Mouse (Mus musculus) heart, adult 18-20 months (tissue): Measurements from ENCODE around the gene Txn1. TPM values are rescaled to one million over a fixed set of nuclear protein-coding genes. Genes with fewer than 3 reads are reported as not detected.
A peak's percentile ranks its signal among the peaks of the same experiment; 100 is the strongest.

Experiments used
- DNase-seq, 2 experiments: peaks; one replicate each; pipeline ENCODE4 v3.0.0; 2021 to 2022; ENCODE audit warnings: mixed read lengths in 1 of 2
- total RNA-seq, 2 experiments: library from RNA; stranded (reverse); gene quantifications; 2 replicates each; pipeline ENCODE4 v1.2.3; 2021

The Txn1 gene
- total RNA-seq, 2 experiments from 2014 or later: 115 to 116 TPM

DNA sequence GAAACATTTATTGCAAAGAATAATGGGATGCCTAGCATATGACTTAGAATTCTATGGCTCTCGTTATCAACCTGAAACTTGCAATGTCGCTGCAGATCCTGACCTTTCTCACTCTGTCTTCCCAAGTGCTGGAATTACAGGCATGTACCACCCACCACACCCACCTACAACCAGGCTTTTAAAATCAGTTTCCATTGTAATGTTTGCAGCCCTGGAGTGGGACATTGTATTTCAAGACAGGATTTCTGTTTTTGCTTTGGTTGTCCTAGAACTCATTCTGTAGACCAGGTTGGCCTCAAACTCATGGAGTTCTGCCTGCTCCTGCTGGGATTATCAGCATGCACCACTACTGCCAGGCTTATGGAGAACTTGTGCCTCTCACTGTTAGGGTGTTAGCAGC, 13.3 kb downstream of the Txn1 start:
- DNase-seq: no peak

DNA sequence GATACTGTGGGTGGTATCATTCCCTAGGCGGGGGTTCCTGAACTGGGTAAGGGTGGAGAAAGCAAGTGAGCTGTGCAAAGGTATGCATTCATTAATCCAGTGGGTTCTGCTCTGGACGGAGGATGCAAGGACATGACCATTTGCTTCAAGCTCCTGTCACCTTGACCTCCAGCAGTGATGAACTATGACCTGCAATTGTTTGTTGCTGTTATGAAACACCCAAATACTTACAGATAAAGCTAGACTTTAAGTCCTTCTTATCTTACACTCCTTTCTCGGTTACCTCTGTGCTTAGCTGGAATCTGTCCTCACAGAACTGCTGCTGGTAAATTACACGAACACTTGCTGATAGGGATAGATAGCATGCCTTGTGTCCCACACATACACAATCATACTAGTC, 15.6 kb downstream of the Txn1 start:
- DNase-seq: no peak

DNA sequence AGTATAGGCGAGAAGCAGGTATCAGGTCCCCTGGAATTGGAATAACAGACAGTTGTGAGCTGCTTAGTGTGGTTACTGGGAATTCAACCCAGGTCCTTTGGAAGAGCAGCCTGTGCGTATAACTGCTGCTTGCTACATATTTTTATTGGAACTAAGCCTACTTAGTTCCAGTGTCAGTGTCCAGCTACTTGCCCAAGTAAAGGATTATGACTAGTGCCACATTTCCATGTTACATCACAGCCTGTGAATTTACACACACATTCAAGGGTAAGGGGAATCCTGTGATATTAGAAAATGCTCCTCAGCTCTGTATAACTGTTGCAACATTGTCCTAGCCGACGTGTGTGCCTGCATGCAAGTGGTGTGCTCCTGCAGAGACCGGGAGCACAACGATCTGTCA, 18.9 kb downstream of the Txn1 start:
- no peak for DNase-seq

DNA sequence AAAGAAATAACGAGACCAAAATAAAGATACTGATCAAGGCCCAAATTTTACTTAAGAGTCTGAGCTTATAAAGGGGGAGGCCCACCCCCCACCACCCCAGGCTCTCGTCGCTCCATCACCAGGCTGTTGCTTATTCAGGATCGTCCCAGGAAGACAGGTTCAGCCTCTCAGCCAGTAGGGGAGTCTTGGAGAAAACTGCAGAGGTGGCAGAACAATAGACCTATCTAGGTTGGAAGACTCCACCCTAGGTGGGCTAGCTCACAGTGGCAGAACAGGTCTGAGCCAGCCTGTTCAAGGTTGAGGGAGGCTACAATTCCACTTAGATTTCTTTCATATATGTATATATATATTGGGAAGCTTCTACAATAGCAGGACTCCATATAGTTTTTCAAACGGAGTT, 22.0 kb downstream of the Txn1 start:
- no peak for DNase-seq

DNA sequence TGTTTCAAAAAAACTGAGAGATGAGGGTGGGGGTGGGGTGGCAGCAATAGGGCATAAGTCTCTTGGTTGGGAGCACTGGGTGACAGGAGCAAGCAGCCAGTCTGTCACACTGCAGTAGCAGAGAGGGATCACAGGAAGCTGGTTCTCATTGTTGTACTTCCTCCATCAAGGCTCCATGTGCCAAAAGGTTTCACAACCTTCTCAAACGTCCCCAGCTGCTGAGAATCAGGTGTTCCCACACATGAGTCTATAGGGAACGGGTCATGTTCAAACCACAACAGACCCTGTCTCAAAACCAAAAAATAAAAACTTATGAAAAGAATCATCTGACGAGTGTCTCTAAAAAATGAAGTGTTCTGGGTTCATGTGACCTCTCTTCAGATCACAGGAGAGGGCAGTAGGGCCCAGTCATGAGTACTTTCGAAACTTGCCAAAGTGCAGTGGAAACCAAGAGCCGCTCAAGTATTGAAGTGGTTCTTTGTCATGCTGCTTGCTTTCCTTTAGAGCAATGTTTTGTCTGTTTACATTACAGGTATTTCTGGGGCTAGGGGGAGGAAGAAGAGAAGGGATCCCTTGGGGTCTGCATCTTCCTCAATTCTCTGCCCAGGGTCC, 25.5 kb downstream of the Txn1 start:
- peak in 1 of 2 experiments; percentile 34 for DNase-seq

DNA sequence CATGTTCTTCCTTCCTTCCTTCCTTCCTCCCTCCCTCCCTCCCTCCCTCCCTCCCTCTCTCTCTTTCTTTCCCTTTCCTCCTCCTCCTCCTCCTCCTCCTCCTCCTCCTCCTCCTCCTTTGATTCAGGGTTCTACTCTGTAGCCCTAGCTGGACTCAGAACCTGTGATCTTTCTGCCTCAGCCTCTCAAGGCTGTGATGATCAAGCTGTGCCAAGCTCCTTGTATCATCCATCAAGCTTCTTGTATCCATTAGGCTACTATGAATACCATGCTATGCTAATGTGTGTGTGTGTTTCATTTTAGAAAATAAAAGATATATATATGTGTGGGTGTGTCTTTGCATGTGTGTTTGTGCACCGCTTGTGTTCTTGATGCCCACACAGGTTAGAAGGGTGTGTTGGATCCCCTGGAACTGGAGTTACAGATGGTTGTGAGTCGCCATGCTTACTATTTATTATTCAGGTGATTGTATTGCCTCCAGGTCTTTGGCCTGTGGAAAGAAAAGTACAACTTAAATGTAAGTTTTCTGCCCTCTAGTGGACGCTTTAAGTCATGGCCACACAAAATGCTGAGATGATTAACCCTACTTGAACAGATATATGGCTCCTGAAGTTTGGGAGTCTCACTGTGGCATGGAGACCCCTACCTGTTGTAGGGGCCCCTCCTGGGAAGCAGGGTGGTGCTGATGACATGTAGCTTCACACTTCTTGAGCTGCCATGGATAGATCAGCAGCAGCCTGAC, 28.6 kb downstream of the Txn1 start:
- DNase-seq: peak in 1 of 2 experiments; percentile 49

DNA sequence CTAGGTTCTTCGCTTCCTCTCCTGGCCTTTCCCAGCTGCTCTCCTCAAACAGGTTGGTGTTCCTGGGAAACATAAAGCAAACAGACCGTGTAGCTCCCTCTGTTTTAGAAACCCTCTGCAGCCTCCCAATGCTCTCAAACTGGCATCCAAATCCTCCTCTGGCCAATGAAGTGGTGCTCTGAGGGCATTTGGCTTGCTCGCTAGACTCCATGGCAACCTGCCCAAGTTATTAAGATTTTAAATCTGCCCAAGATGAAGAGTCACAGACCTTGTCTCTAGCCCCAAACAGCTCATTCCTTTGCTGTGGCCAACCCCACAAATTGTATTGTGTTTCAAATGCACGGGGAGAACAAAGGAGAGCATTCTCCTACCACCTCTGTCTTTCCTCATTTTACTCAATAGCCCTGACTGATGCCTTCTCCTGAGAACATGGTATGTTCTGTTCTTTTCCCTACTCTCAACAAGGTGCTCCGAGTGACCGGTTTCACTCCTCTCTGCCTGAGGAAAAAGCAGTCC, 31.6 kb downstream of the Txn1 start:
- DNase-seq: no peak

DNA sequence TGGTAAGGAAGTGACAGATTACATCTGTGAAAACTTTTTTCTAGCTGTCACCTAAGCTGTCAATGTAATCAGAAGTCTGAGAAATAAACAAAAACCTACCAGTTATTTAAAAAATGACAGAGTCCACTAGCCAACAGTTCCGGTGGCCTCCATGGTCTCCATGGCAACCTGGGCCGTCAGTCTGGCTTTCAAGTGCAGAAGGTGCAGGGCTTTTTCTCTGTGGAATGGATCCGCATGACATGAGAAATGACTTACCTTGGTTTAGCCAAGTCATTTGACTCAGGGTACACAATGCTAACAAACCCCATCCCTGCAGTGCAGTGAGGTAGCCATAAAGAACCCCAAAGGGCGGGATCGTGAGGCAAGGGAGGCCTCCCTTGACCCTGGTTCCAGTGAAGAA, 34.0 kb downstream of the Txn1 start:
- no peak for DNase-seq

DNA sequence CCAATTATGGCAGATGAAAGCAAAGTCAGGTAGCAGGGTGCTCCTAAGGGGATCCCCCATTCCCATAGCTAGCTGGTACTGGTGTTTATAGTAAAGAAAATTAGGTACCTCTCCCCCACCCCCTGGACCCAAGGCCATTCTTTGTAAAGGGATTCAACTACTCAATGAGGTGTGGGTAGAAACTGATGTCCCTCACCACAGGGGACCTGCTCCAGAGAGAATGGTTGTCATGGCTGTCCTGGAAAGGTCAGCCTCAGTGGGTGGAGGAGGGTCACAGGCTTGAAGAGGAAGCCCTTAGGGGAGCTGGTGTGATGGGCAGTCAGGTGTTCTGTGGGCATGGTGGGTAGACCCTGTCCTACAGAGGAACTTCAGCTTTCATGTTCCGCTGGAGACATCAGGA, 35.7 kb downstream of the Txn1 start:
- no peak for DNase-seq

DNA sequence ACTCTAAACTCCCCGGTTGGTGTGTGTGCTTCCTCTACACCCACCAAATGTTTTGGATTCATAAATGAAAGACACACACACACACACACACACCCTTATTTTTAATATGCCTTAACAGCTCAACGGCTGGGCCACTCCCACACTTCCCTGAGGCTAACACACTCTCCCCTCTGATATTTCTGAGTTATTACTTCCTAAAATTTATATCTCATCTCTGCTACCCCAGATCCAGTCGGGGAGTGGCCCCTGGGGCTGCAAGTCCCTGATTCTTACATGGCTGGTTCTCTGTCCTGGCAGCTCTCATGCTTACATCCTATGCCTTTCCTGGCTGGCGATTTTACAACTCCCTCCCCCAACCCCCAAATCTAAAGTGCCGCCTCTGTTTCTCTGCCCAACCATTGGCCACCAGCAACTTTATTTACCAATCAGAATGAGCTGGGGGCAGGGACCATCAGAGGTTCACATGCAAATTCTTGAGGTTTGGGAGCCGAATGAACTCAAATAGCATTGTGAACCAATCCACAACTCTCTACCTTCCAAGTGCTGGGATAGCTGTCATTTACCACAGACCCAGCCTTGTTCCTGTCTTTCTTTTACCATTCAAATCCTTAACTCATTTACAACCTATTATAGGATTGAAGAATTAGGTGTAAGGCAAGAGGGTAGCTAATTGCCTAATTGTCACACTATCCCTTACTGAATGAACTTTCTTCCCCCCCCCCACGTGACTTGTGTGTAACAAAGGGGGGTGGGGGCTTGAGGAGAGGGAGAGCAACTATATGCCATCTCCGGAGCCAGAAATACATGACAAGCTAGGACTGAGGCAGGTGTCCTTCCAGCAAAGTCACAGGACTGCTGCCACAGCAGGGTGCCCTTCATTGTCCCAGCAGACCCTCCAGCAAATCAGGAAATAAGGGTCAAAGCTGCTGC, 36.5 kb downstream of the Txn1 start:
- no peak for DNase-seq

DNA sequence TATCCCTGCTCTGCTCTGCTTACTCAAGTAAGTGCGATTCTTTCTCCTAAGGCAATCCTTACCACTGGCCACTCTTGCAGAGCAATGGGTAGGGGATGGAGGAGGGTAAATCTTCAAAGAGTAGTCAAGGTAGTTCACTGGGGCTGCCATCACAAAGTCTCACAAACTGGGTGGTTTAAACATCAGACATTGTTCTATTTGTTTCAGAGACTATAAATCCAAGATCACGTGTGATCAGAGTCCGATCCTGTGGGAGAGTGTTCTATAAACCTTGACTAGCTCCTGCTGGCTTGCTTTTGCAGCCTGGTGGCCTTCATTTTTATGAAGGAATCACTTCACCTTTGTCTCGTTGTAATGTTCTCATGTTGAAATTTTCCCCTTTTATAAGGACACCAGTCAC, 39.5 kb downstream of the Txn1 start:
- no peak for DNase-seq

DNA sequence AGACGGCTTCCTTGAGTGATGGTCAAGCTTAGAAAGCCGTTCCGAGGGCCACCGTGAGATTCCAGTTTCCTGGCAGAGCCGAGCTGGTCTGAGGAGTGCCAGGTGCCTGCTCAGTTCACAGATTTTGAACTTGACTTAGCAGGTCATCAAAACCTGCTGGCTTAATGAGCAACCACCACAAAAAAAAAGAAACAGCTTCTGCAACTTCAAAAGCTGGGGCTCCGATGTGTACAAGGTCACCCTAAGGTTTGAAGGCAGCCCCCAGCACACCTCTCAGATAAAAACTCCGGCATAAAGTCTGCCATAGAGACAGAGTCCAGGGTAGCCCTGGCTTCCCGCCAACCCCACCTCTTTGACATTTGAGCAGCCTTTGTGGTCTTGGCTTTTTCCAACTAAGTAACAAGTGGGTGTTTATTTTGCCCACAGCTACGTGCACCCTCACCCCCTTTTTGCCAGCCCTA, 40.0 kb downstream of the Txn1 start, which contains the start of gene D630039A03Rik:
TSS of gene D630039A03Rik (minus strand) at position 97 of the 461 bp plus-strand sequence.
- no peak for DNase-seq

DNA sequence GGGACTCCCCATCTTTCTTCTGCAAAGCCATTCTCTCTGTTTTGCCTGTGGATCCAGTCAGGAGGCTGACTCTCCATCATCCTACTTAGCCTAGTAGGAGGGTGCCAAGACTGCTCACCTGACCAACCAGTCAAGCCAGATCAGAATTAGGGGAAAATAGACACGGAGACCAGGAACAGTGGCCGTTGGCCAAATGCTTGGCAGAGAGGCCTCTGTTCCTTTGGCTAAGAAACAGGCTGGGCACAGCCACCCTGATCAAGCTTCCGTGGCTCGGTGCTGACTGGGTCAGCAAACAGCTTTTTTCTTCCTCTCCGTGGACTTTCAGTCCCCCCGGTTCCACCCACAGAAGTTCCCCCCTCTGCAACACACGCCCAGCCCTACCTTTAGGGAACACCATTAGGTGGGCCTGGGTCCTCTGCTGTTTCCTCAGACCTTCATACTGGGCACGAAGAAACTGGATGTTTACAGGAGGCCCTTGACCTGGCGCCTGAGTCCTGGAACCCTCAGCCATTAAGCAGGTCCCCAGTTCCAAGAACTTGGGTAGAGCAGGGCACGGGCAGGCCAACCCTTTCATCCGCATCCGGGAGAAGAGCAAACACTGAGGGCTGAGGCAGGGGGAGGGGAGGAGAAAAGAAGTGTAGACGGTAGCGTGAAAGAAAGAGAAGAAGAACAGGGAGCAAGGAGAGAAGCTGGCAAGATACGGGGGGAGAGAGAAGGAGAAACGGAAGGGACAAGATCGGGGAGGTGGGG, 40.8 kb downstream of the Txn1 start:
- DNase-seq: peak; percentile 72 to 75

DNA sequence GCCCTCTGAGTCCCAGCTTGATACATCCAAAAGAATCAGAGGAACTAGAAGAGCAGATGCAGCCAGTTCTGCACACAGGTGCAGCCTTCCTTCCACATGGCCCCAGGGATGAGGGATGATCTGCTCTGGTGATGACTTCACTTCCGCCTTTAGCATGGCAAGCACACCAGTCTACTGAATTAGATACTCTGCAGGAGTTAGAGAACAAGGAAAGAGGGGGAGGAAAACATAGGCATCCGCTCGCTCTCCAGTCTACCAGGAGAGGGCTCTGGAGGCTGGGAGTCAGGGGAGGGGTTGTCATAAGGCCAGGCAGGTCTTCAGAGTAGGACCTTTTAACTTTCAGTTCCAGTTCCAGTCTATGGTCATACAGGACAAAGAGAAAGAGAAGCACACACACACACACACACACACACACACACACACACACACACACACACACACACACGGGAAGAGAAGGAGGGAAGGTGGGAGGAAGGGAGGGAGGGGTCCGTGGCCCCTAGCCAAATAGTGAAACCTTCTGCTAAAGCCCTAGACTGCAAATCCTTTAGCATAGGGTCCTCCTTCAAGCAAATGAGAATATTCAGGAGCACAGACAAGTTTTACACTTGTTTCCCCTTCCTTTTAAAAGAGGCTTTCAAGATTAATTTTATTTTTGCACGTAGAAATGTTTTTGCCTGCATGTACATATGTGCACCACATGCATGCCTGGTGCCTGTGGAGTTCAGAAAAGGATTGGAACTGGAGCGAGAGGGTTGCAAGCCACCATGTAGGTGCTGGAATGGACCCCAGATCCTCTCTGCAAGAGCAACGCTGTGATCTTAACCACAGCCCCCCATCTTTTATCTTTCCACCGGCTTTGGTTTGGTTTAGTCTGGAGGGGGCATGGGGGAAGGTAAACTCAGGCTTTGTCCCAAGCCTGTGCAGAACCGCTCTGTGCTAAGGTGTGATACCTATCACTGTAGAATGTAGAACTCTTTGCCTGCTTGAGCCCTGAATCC, 41.7 kb downstream of the Txn1 start:
- DNase-seq: no peak

DNA sequence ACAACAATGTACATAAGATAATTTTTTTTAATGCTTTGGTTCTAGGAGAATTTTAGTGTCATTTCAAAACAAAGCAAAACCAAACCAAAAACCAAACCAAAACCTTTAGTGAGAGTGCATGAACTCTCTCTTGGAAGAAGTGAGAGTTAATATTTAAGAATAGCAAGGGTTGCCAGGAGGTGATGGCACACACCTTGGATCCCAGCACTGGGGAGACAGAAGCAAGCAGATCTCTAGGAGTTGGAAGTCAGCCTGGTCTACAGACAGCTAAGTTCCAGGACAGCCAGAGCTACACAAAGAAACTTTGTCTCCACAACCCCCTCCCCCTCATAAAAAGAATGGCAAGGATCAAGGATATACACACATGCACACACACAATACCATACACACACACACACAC, 43.2 kb downstream of the Txn1 start:
- no peak for DNase-seq

DNA sequence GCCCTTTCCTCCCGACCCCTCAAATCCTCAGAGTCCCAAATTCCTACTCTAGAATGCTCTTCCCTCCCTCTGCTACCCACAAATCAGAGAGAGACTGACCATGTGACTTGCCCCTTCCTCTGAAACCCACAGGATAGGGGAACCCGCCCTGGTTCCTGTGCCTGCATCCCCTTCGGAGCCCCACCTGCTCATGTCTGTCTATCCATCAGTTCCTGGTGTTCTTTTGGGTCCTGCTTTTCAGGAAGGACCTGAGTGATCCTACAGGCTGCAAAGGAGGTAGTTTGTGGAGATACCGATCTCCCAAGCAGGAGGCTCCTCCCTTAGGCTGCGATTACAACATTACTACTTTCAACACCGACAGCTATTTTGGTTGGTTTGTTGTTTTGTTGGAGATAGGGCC, 47.4 kb downstream of the Txn1 start:
- DNase-seq: no peak

DNA sequence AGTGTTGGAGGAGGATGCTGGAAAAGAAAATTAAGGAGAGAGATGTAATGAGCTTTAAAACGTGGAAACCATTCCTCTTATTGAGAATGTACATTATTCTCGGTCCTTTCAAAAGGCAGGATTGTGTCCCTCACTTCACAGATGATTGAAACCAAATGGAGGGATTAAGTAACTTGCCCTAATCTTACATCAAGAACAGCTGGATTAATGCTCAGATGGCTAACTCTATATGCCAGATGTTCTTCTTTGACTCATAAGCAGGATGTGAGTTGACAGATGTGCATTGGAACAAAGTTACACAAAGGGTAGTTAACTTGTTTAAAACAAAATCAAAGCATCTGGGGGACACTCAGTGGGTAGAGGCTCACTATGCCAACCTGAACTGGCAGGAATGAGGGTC, 49.5 kb downstream of the Txn1 start:
- DNase-seq: no peak

DNA sequence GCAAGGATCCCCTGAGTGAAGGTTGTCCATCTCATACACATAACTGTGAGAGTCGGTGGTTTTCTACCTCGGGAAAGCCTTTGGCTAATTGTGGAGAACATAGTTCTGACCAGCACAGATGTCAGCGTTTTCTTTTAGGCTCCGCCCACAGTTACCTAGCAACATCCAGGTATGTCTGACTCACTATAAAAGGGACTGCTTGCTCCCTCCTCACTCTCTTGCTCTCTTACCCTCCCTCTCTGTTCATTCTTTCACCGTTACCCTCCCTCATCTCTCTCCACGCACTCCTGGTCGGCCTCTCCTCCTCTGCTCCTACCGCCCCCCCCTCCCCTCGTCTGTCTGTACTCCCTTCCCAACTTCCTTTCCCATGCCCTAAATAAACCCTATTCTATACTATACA, 51.6 kb downstream of the Txn1 start:
- DNase-seq: no peak

DNA sequence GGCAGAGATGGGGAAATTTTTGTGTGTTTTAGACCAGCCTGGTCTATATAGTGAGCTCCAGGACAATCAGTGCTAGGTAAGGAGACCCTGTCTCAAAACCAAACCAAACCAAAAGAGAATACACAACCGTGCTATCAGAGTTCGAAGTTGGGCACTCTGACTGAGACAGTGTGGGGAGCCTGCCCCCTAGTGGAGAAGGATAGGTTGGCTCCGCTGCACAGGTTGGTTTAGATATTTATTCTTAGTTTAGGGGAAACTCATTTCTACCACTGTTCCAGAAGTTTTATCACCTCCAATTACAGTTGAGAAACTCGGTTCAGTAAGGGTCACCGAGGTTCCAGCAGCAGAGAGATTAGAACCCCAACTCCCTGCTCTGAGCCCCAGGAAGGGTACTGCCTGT, 52.0 kb downstream of the Txn1 start:
- DNase-seq: peak; percentile 57 to 89

DNA sequence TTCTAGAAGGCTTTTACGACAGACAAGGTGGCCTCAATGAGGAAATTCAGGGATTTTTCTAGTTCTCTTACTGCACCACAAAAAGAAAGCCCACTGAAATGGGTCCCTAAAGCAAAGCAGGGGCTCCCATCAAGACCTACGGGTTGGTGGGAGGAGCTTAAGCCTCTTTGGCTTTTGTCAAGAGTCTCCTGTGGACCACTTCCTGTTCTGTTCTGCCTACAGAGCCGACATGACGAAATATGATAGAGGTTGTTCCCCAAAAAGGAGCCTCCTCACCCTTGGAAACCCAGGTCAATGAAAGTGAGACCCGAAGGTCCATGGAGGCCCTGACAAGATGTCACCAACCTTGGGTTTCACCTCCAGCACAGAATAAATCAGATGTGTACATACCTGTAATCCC, 53.6 kb downstream of the Txn1 start:
- no peak for DNase-seq

DNA sequence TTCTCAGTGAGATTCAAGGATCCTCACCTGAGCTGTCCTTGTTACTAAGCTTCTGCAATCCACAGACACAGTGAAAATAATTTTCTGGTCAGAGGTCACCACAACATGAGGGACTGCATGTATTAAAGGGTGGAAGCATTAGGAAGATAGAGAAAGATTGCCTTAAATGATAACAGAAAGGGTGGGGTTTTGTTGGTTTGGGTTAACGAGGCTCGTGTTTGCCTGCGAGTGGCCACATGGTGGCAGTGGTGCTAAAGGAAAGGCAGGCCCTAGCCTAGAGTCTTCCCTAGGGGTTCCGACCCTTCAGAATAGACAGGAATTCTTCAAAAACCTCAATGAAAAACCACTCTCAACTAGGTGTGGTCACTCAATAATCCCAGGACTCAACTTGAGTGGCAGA, 55.0 kb downstream of the Txn1 start:
- DNase-seq: peak; percentile 35 to 64
